18 mouse cellular contexts compared by ENCODE assay signal in the genomic region with DNA sequence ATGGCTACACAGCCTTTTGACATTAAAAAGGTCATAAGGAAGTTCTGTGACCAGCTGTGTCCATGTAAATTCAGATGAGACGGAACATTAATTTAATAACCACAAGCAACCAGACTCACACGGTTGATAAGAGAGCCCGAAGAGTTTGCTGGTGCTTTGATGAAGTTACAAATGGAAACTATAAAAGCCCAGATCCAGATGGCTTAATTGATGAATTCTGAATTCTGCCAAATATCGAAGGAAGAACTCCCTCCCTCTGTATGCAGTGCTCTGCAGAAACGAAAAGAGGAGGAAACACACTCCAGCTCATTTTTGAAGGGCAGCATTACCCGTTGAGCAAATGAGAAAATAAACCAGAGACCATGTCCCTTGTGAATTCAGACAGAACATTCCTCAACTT.
"Had no signal": no experiment of that assay in that cellular context is flagged by ENCODE, and none has a peak within 500 bp of the region (broad histone marks: within the 10 kb centered on the region; RNA-seq: fewer than 3 reads in every experiment).

No protein-coding gene starts in this region.

- H3K9ac ChIP-seq: lung, embryonic 14.5 days; midbrain, embryonic 12.5 days; neural tube, embryonic 13.5 days; neural tube, embryonic 15.5 days had no signal

- H3K4me1 ChIP-seq: midbrain, embryonic 10.5 days; neural tube, embryonic 15.5 days had no signal

- DNase-seq: lung, embryonic 14.5 days; lung, postnatal 10 days; lung, postnatal 4 days; midbrain, embryonic 14.5 days; retina, postnatal 1 day; right cerebral cortex, adult 18-20 months; right cerebral cortex, postnatal 25 days; right cerebral cortex, postnatal 4 days; spleen, adult 18-20 months; thymus, adult 18-20 months; thymus, postnatal 14 days; thymus, postnatal 36 days had no signal

- H3K4me3 ChIP-seq: midbrain, embryonic 10.5 days; midbrain, embryonic 12.5 days; myocyte; neural tube, embryonic 13.5 days; neural tube, embryonic 15.5 days had no signal

- H3K9me3 ChIP-seq: midbrain, embryonic 10.5 days; midbrain, embryonic 12.5 days; neural tube, embryonic 15.5 days had no signal

- H3K36me3 ChIP-seq: midbrain, embryonic 10.5 days; midbrain, embryonic 12.5 days; neural tube, embryonic 13.5 days; neural tube, embryonic 15.5 days had no signal

- H3K4me2 ChIP-seq: lung, embryonic 14.5 days; midbrain, embryonic 12.5 days; neural tube, embryonic 13.5 days; neural tube, embryonic 15.5 days had no signal

- ATAC-seq: midbrain, embryonic 16.5 days had no signal

- H3K27me3 ChIP-seq: midbrain, embryonic 12.5 days; neural tube, embryonic 13.5 days; neural tube, embryonic 15.5 days had no signal

- H3K27ac ChIP-seq: midbrain, embryonic 10.5 days; midbrain, embryonic 12.5 days; neural tube, embryonic 13.5 days; neural tube, embryonic 15.5 days had no signal
